Mouse (Mus musculus): ENCODE results near the gene Msx3.

The Msx3 gene

DNA sequence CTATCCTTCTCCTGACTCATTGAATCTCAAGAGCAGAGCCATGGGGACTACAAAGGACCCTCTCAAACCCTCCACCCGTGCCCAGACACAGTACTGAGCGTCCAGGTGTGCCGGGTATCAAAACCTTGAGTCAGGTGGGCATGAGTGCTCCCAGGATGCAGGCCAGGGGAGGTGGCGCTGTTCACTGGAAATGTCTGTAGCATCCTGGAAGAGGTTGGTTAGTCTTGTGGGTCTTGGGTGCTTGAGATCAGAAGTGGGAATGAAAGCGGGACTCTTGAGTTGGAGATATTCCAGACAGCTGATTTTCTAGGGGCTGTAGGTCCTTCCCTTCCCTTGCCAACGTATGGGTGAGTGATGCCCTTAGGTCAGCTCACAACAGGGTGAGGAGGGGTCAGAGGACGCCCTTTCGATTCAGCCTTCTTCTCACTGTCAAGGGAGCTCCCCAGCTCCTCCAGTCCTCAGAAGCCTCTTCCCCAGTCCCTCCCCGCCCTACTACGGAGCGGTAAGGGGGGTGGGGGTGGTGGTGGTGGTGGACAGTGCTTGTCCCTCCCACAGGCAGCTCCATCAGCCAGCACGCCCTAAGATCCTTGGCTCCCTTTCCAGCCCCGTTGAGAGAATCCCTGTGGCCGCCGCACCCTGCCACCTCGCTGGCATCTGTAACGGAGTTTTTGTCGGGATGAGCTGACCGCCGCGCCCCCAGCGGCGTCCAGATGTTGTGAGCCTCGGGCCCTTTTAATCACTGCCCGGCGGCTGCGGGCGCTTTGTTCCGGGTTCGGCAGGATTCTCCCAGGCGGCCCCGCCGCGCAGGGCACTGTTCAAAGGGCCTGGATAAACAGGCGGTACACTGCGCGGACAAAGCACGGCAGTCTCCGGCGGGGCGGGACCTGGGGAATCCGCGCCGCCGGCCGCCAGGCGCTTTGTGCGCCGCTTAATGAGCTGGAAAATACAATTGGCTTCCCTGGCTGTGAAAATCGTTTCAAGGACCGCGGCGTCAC, 8.8 kb upstream of the Msx3 start:
- DNase-seq (ENCODE audit: low spot score): no peak

DNA sequence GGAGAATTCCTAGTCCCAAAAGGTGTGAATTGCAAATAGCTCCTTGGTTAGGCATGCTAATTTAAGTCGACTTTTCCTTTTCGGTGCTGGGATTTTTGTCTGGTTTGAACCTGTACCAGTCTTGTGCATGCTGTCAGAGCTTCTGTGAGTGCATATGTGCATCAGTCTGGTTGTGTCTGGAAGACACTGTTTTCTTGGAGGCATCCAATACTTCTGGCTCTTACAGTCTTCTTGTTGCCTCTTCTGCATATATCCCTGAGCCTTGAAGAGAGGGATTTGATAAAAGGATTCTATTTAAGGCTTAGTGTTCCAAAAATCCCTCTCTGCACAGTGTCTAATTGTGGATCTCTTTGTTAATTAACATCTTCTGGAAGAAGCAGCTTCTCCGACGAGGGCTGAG, 5.2 kb upstream of the Msx3 start:
- no peak for DNase-seq (ENCODE audit: low spot score)

DNA sequence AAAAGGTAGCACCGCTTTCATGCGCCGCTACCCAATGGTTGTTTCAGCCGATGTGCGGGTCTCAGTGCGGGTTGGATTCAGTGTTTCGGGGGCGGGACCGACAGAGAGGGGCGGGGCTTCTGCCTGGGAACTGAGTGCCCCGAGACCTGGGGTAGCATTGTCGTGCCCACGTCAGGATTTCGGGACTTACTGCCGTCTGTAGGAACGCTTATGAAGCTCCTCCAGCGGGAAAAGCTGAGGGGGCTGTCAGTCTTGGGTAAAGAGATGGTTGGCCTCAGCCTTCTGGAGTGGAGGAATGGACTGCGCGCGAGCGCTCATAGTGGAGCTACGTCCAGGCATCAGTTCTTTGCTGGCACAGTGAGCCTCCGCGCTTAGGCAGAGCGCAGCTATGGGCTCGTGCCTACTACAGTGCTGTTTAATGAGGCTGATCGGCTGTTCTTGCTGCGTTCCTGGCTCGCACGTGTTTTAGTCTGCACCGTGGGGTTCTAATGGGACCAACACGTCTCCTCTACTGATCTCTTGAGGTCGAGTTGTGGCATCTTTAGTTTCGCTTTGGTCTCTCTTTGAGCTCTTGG, 313 bp upstream of the Msx3 start:
- DNase-seq (ENCODE audit: low spot score): no peak

DNA sequence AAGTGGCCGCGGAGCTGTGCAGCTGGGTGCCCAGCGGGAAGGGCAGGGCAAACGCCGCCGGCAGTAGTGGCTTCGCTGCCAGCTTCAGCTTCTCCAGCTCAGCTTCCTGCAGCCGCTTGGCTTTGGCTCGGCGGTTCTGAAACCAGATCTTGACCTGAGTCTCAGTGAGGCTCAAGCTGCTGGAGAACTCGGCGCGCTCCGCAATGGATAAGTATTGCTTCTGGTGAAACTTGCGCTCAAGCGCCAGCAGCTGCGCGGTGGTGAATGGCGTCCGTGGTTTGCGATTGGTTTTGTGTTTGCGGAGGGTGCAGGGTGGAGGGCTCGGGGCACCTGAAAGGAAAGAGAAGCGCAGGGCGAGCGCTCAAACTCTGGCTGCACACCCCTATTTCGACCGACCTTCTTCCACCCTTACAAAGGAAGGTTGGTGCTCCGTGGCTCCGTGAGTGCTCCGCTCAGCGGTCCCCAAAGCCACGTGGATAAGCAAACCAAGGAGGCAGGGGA, 1.0 kb downstream of the Msx3 start:
- DNase-seq (ENCODE audit: low spot score): no peak

DNA sequence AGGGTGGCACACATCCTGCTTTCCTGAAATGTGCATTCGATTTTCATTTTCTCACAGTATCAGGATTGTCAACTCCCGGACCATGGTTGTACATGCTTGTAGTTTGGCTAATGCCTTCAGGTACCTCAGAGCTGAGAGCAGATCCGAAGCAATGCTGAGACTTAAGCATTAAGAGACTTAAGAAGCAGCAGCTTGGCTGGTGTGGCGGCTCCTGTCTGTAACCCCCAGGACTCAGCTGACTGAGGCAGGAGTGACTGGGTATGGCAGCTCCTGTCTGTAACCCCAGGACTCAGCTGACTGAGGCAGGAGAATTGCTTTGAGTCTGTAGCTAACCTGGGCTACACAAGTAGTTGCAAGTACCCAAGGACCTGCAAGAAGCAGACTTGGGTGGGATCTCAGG, 3.3 kb downstream of the Msx3 start:
- no peak for DNase-seq (ENCODE audit: low spot score)

DNA sequence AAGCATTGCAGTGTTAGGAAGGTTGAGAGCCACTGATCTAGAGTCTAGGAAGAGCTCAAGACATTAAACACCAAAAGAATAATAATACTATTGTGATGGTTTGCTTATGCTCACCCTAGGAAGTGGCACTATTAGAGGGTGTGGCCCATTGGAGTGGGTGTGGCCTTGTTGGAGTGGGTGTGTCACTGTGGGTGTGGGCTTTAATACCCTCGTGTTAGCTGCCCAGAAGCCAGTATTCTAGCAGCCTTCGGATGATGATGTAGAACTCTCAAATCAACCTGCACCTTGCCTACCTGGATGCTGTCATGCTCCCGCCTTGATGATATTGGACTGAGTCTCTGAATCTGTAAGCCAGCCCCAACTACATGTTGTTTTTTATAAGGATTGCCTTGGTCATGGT, 6.2 kb downstream of the Msx3 start:
- no peak for DNase-seq (ENCODE audit: low spot score)

DNA sequence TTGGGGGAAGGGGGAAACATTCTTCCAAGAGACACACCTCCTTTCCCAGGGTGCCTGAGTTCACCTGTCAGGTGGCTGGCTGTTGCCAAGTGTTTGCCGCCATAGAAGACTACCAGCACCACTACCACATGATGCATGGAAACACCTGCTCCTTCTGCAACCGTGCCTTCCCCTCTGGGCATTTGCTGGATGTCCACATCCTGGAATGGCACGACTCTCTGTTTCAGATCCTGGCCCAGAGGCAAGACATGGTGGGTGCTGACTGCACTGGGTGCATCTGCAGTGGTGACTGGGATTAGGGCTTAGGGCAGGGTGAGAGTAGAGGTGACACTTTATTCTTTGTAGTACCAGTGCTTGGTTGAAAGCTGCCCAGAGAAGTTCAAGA, 11.7 kb downstream of the Msx3 start:
- DNase-seq (ENCODE audit: low spot score): no peak

DNA sequence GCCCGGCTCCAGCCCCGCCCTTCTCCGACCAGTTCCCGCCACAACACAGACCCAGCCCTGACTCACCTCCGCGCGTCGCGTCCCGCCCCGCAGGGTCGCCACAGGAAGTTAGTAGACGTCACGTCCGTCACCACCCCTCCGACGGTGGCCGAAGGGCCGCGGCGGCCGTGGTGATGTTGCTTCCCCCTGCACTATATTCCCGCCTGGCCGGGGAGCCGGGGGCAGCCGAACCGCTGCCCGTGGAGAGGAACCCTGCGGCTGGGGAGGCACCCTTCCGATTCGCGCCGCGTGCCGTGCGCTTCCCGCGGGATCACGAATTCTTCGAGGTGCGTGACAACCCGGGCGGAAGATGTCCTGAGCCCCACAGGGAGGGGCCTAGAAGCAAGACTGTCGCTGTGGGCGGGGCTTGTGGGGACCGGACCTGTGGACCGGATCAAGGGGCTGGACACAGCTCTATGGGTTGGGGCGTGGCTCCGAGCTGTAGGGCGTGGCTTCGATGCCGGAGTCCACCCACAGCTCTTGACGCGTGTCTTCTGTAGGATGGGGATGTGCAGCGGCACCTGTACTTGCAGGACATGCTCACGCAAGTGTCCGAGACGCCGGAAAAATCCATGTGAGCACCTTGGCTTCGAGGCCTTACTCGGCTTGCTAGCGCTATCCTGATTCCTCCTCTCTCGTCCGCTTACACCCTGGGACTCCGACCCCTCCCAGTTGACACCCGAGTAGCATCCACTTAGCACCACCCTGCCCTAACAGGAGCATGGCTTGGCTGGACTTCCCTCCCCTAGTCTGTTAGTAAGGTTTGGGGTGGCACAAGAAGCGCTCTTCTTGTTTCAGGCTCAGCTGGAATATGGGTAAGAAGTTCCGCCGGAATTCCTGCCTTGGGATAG, 12.4 kb downstream of the Msx3 start, which contains the start of the genes Zfp511 and Tubgcp2:
Zfp511 (plus strand) TSS at position 111 of the 890 bp plus-strand sequence.
Tubgcp2 (minus strand) TSS at position 389 of the 890 bp plus-strand sequence.
- peak; percentile 89 for DNase-seq (ENCODE audit: low spot score)

DNA sequence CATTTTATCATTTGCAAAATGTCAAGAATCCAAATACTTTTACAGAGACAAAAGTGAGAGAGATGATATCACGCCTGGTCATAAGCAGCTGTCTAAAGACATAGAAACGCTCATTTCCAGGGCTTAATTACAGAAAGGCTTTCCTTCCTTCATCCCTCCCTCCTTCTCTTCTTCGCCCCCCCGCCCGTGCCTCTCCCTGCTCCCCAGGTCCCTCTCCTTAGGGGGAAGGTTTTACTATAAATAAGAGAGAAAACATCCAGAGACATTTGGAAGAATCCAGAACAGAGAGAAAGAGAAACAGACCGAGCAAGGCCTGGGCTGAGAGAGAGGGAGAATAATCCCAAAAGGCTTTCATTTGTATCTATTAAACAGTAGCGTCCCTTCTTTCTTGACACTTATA, 13.4 kb downstream of the Msx3 start:
- DNase-seq (ENCODE audit: low spot score): no peak

DNA sequence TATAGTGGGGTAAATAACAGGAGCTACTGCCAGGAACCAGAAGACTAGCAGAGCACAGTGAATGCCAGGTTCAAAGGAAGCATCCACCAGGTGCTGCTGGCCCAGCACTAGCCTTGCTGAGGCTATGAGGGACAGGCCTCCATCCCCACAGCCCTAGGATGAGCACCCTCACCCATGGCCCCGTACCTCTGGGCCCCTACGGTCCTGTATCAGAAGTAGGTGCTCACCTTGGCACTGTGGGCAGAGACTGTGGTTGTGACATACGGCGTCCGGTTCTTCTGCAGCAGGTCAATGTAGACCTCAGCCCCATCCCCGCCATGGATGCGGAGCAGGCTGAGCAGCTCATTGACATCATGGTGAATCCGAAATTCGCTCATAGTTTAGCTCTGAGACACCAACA, 15.5 kb downstream of the Msx3 start:
- no peak for DNase-seq (ENCODE audit: low spot score)

DNA sequence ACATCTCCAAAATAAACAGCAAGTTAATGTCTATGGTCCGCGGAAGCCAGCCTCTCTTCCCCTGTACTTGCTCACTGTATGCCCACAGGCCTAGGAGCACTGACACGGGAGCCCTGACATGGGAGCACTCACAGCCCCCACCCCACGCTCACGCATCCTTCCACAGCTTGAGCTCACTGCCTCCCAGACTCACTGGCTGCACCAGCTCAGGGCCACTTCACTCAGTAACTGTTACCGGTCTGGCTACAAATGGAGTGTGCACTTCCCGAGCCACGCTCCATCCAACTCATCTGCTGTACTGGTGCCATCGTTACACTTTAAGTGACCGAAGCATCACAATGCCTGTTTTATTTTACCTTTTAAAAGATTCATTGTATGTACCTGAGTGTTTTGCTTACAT, 16.5 kb downstream of the Msx3 start:
- DNase-seq (ENCODE audit: low spot score): no peak

DNA sequence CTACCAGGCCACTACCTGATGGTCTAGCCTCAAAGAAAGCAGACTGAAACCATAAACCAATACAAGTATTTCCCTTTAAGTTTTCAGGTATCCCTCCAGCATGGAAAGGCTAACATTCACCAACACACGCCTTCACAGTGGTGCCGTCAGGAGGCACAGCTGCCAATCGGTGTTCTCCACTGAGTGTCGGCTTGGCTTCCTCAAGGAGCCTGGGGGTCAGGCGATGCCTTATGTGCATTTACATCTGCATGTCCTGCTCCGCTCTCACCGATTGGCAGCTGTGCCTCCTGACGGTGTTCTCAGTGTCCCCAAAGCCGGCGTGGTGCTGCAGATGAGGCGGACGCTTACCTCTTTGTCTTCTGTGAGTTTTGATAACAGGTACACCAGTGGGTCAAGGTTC, 17.1 kb downstream of the Msx3 start:
- no peak for DNase-seq (ENCODE audit: low spot score)

DNA sequence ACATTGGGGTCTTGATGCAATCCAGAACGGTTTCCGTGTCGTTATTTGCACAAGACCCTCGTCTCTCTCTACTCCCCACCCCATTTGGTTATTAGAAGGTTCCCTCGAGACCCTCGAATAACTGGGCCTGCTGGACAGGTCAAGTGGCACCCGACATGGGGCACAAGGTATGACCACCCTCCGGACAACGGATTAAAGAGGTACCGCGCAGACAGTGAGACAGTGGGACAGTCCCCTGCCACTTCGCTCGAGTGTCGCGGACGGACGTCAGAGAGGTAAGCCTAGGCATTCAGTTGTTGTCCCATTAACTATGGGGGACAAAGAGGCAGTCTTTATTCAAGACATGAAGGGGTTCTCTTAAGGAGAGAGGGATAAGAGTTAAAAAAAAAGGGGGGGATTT, 37.6 kb downstream of the Msx3 start:
- no peak for DNase-seq (ENCODE audit: low spot score)

DNA sequence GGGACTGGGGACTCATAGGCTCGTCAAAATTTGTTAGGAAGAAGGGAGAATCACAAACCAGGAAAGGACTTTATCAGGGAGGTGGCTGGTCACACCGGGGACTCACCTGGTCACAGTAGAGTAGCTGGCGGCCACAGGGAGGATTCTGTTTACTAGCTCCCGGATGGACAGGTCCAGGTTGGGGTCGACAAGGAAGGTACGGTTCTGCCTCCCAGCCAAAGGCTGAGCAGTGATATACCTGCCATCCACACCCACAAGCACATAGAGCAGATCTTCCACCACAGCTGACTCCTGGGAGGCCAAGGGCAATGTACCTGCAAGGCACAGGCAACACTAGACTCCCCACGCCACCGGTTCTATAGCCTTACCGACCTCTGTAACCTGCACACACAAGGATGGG, 41.1 kb downstream of the Msx3 start:
- no peak for DNase-seq (ENCODE audit: low spot score)

DNA sequence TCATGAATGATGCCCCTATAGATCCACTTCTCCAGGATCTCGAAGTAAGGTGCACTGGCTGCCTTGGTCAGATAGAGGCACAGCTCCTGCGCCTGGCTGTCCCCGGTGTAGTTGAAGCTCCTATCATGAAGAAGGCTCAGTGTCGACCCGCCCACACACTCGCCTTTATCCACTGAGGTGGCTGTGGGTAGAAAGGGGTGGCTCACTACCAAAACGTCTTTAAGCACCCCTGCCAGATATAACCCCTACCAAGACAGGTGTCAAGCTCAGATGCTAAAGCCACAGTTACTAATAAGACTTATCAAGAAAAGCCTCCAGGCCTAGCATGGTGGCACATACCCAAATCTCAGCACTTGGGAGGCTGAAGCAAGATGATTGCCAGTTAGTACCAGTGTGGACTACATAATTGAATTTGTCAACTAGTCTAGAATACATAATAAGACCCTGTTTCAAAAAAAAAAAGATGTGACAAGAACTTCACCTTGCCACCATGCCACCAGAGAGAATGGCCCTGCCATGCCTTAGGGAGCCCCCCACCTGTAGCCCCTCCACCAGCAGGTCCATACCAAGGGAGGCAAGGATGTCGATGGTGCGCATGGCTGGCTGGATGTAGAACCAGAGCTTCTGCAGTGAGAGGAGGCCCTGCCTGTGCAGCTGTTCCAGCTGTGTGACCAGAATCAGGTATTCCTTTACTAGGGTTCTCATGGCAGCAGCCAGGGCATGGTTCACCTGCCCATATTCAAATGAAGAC, 41.9 kb downstream of the Msx3 start:
- no peak for DNase-seq (ENCODE audit: low spot score)

DNA sequence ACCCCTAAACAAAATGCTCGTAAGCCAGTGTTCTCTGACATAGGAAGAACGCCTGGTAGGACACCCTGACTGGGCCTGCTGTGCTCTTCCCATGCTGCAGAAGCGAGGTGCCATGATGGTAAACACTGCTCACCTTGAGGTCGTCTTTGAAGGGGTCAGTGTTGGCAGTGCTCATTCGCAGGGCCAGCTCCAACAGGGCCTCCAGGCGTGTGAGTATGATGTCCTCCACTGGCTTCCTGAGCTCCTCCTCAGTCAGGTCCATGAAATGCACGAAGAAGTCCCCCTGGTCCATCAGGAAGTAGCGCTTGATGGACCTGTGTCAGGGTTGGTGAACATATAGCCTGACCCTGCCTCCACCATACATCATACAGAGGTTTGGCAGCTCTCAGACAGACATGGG, 44.2 kb downstream of the Msx3 start:
- no peak for DNase-seq (ENCODE audit: low spot score)

DNA sequence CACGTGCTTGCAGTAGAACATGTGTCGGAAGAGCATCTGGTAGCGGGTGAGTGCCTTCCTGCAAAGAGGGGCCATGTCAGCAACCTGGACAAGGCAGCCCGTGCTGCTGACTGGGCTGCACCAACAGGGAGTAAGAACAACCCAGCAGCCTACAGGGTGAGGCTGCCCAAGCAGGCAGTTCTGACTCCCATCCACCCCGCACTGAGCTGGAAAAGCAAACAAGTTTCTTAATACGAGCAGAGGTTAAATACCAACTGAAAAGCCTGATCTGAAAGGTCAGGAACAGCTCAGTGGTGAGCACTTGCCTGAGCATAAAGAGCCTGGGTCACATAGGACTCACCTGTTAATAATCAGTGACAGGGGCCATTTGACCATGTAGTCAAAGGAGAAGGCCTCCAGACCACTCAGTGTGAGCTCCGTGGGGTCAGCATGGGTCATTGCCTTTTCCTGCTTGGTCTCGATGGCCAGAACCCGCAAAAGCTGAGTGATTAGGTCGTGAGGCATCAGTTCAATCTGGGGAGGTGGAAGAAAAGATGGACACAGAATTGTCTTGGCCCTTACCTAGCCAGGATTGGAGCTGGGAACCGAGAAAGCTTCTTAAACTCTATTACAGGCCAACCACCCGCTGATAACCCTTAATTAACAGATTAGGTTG, 47.7 kb downstream of the Msx3 start:
- no peak for DNase-seq (ENCODE audit: low spot score)

DNA sequence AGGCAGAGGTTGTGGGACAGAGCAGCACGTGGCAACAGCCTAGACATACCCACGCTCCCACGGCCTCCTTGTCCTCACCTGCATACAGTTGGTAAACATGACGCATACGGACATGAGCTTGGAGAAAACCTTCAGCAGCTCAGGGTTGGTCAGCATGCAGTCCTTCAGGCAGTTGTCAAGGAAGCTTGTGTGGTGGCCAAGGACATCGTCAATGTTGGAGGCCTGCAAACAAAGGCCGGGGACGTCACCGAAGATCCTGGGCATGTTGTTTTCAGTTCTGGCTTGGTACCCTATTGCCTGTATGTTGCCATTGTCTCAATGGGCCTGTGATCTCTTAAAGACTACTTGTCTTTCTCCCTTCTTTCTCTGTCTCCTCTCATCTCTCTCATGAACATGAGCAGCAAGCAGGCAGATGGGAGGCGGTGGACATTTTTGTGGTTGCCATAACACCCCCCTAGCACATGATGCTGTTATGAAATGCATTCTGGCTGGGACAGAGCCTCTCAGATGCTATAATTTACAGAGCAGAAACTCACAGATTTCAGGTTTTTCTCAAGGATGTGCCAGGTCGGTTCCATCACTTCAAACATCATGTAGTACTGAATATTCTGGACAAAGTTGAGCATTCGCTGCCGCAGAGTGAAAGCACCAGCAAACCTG, 50.1 kb downstream of the Msx3 start:
- DNase-seq (ENCODE audit: low spot score): no peak
